Mouse (Mus musculus) cerebellum, postnatal 36 days (tissue): ENCODE measurements around the gene Rab11a.
"Not testable (repeated sequence)": the region's sequence is repeated elsewhere in the genome, so short reads cannot be mapped to it uniquely, and the experiment has no call there.

Experiments used
- DNase-seq, 2 experiments: peaks; one replicate each; pipeline ENCODE4 v3.0.0; 2021 to 2022; ENCODE audit warnings: mixed read lengths in 2 of 2

Rab11a gene

DNA sequence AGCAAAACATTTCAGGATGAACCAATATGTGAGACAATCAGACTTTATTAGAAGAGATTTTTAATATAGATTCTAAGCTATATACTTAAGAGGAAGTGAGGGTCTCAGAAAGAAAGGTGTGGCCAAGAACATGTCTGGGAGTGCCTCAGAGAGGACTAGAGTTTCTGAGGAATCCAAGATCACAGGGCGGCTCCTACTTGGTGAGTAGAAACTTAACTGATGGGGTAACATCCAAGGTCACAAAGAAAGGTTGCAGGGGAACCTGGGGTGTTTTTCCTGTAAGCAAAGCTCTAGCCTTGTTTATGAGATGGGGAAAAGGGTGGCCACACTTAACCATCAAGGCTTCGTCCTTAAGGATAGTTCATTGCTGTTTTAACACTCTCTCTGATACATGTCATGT lies 1.4 kb upstream of the Rab11a start:
- DNase-seq: no peak

- DNase-seq: peak; percentile 31 to 51
These were observed 736 bp downstream of the Rab11a start for GRCm38 (mm10) chr9:64736639-64737405.

GRCm38 (mm10) chr9:64736076-64736638 lies 1.4 kb downstream of the Rab11a start:
- no peak for DNase-seq

GRCm38 (mm10) chr9:64734992-64735391 lies 2.6 kb downstream of the Rab11a start:
- not testable (repeated sequence) for DNase-seq

GRCm38 (mm10) chr9:64734166-64734565 lies 3.4 kb downstream of the Rab11a start:
- no peak for DNase-seq

GRCm38 (mm10) chr9:64731029-64731560 lies 6.5 kb downstream of the Rab11a start:
- no peak for DNase-seq

- DNase-seq: no peak
These were observed 11.1 kb downstream of the Rab11a start for GRCm38 (mm10) chr9:64726454-64726853.

DNA sequence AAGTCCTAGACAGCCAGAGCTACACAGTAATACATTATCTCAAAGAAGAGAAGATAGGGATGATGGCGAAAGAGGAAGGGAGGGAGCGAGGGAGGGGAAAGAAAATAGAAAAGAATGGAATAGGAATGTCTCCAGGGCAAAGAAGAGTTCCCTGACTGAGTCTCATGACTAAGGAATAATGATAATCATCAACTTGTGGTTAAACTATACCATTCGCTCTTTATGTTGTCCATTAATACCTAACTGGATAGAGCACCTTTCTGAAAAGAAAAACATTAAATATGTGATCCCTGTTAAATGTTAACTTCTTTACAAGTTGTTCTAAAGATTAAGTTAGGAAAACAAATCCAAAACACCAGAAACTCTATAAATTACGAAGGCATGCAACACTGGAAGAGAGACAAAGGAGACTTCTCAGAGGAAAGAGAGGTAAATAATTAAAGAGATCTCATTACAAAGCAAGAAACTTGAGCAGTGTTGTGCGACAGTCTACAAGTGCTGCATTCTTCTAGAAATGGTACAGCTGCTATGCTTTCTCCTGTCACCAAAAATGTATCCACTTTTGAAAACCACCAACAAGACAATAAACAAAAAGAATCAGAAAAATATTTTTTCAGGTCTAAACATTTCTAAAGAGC lies 17.9 kb downstream of the Rab11a start:
- DNase-seq: no peak

GRCm38 (mm10) chr9:64710291-64710690 lies 27.3 kb downstream of the Rab11a start:
- not testable (repeated sequence) for DNase-seq

DNA sequence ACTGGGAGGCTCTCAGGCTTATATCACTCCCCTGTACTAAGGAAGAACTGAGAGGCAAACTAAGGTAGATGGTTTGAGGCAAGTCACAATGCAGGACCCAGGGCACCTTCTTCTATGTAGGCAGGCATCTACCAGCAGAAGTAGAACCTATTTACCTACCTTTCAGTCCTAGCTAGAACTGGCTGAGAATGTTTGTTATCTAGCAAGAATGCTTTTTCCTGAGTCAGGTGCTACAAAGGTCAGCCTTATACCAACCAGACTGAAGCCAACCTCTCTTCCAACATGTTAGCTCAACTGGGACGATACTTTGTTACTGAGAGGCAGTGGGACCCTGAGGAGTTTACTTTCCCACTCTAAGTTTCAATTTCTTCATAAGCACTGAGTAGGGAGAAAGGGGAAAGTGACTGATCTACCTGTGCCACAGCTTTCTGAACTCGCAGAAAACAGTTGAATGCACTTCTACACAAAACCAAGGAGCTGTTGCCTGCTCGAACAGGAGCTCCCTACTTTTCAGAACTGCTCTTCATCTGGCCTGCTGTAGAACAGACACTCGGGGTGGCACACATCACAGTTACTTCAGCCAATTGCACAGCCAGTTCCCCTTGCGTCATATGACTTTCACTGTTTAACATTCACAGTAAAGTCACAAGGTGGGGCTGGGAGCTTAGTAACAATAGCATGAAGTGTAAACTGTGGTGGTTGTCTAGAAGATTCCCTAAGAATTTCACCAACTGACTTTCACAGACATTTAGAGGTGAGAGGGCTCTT lies 33.3 kb downstream of the Rab11a start:
- DNase-seq: no peak

DNA sequence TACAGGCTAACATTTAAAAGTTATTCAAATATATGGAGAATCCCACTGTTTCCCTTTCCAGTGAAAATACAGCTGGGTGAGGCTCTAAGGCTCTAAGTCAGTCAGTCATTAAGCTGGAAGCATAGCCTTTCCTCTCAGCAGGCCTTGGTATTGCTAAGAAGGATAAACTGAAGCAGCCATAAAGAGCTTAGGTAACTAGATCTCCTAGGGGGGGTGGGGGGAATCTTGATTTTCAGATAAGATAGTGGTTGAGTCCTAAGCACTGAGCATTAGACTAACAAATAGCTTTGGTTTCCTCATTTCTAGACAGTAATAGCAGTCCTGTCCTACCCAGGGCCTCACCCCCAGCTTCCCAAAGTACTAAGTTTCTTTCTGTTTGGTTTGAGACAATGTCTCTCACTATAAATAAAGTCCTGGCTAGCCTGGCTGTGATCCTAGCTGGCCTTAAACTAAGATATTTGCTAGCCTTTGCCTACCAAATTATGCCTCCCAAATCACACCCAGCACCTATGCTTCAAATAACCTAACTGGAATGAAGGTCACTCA lies 34.1 kb downstream of the Rab11a start:
- no peak for DNase-seq

DNA sequence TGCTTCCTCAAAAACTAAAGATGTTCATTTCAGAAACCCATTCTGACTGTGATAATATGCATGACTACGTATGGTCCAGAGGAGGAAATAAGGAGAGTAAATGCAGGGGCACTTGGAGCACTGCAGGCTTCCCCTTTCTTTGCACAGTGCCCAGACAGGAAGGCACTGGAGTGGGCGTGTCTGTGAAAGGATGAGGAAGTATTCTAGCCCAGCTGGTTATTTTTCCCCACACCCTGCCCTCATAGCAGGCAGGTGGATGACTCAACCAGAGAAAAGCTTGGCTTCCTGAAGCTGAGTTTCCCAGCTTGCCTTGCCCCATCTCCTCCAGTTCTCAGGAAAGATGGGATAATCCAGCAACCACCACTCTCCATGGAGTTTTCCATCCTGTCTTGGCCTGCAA lies 34.6 kb downstream of the Rab11a start:
- DNase-seq: no peak

GRCm38 (mm10) chr9:64702391-64702790 lies 35.2 kb downstream of the Rab11a start:
- DNase-seq: no peak

DNA sequence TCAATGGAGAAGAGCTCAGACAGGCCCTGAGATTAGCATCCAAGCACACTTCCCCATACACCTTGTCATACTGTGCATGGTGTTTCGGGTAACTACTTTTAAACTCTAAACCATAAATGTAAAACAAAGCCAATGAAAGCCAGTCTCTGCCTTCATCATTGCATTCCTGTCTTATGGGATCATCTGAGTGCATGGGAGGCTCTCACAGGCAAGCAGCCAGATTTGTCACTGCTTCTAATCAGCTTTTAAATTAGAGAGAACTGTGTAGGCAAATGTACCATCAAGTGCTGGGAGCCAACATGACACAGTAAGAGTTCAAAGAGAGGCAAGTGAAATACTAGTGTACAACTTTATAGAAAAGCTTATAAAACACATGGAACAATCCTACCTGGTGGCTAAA lies 35.9 kb downstream of the Rab11a start:
- DNase-seq: no peak

DNA sequence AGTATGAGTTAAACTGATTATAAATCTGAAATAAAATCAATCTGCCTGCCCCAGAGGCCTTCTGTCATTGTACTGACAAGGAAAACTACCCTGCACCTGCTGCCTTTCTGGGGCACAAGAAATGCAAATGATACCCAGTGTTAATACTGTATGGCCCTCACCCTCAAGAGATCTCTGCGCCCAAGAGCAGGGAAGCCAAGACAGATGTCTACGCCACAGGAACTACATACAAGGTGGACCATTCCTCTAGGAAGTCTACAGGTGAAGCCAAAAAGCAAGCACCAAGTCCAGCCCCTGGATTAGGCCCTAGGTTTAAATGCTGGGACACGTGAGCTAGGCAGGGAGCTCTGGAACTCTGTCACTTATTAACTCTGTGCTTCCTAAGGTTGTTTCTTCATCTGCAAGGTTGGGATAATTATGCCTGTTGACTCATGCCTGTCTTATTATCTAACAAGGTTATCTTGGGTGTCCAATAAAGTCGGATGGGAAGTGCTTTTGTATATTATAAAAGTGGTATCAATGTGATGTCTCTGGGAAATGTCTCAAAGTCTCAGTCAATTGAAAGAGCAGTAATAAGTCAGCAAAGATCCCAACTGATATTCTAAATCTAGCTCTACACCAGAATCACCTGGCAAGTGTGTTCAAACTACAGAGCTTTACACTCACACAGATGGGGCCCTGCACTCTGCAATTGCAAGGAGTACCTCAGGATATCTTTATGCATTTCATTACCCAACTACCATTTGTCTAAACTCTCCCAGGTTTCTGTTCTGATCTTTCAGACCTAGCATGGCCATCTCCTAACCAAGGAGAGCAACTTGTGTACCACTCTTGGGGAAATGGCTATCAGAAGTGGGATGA lies 36.9 kb downstream of the Rab11a start:
- DNase-seq: no peak

GRCm38 (mm10) chr9:64698586-64698985 lies 39.0 kb downstream of the Rab11a start:
- no peak for DNase-seq

DNA sequence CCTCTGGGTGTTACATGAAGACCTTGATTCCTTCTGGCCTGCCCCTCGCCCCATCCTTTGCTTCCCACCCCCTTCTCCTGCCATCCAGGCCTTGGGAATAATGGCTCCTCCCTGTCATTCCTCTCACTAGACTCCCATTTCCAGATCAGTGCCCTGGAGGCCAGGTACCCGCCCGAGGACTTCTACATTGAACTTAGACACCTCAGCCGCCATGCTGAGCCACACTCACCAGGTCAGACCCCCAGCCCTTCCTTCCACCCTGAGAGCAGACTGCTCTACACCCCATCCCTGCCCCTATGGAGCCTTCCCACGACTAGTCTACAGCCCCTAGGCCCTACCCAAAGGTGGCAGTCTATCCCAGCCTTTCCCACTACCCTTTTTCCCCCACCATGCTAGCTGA lies 39.9 kb downstream of the Rab11a start:
- DNase-seq: no peak

DNA sequence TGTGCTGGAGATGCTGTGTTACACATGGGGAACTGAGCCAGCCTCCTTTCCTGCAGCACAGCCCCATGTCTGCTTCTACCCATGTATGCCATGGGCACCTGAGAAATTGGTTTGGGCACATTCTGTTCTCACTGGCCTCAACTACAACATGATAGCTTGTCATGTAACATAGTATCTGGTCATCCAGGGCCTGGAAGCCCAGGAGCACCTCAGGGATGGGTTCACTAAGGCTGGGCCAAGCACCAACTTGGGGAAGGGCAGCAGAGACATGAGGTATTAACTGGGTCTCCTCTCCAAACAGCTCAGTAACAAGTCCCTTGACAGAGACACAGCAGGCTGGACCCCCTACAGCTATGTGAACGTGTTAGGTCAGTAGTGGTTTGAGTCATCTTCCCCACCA lies 40.6 kb downstream of the Rab11a start:
- no peak for DNase-seq

DNA sequence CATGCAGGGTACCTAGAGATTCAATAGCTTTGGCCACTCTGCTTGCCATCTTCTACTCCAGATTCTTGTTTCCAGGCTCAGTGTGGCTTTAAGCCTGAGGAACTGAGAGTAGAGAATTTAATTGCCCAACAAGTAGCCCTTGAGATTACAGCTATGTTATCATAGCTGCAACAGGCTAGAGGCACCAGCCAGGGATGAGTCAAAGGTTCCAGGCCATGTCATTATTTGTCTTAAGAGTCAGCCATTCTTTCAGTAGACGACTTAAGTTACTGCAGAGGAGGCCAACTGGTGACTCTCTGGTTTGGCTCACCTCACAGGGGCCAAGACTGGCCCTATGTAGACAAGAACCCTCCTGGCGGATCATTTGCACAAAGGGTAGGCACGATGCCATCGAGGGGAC lies 41.2 kb downstream of the Rab11a start:
- DNase-seq: no peak

- no peak for DNase-seq
These were observed 42.3 kb downstream of the Rab11a start for GRCm38 (mm10) chr9:64695266-64695665.

DNA sequence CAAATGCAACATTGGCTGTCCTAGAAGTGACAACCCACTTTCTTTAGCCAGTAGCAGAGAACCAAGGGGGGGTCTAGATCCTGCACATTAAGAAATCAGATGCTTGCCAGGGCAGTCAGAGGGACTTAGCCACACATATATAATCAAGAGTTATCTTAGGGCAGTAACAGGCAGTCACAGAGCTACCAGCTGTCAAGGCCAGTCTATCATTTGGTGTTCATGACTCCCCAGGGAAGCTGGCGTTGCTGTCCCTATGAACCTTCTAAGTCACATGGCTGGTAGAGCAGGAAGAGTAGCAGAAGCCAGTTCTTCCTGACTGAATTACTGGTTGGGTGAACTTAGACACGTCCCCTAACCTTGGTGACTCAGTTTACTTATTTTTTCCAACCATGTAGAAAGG lies 44.5 kb downstream of the Rab11a start:
- no peak for DNase-seq

- DNase-seq: peak; percentile 70 to 71
These were observed 46.4 kb downstream of the Rab11a start for GRCm38 (mm10) chr9:64691176-64691575.
